Mouse (Mus musculus): Measurements from ENCODE around the gene Cap1.
"Not testable (repeated sequence)": the region's sequence is repeated elsewhere in the genome, so short reads cannot be mapped to it uniquely, and the experiment has no call there.

Gene Cap1

DNA sequence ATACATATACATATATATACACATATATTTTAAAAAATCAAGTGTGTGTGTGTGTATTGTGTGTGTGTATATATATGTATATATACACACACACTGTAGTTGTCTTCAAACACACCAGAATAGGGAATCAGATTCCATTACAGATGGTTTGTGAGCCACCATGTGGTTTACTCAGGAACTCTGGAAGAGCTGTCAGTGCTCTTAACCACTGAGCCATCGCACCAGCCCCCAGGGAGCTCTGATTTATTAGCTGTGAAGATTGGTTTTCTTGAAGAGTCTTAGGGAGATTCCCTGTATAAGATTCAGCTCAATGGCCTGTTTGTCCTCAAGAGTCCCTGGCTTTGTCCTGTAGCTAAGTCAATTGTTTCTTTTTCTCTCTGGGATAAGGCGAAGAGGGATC, 47.9 kb downstream of the Cap1 start:
- DNase-seq (ENCODE audit: low spot score in 2 of 2), result no peak

DNA sequence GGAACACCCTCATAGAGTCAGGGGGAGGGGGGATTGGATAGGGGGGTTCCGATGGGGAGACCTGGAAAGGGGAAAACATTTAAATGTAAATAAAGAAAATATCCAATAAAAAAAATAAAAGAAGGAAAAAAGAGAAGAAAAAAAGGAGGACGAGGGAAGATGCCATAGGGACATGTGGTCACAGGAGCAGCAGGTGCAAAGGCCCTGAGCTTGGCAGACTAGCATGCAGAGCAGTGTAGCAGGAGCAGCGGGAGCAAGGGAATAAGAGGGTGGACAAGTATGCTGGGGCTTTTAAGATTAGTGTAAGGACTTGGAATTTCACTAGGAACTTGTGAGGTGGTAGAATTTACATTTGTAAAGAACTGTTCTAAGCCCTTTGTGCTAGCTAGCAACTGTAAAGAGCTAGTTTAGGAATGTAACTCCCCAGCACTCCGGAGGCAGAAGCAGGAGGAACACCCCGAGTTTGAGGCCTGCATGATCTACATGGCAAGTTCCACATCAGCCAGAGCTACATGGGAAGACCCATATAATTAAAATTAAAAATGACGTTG, 48.6 kb downstream of the Cap1 start:
- no peak for DNase-seq (ENCODE audit: low spot score in 2 of 2)

DNA sequence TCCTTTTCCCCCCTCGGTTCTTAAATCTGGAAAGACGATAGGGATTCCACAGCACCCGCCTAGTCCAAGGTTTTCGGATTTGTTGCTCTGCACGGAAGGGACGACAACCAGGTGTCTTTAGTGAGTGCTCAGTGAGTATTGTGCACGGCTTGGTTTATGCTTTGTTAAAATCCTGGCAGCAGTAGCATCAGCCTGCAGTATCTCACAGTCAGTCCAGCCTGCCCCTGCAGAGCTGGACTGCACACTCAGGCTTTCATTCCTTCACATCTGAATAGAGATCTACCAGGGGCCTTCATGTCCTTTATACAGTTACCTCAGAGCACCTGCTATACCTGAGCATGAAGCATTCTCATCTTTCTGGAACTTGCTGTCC, 49.5 kb downstream of the Cap1 start:
- no peak for DNase-seq (ENCODE audit: low spot score in 2 of 2)

DNA sequence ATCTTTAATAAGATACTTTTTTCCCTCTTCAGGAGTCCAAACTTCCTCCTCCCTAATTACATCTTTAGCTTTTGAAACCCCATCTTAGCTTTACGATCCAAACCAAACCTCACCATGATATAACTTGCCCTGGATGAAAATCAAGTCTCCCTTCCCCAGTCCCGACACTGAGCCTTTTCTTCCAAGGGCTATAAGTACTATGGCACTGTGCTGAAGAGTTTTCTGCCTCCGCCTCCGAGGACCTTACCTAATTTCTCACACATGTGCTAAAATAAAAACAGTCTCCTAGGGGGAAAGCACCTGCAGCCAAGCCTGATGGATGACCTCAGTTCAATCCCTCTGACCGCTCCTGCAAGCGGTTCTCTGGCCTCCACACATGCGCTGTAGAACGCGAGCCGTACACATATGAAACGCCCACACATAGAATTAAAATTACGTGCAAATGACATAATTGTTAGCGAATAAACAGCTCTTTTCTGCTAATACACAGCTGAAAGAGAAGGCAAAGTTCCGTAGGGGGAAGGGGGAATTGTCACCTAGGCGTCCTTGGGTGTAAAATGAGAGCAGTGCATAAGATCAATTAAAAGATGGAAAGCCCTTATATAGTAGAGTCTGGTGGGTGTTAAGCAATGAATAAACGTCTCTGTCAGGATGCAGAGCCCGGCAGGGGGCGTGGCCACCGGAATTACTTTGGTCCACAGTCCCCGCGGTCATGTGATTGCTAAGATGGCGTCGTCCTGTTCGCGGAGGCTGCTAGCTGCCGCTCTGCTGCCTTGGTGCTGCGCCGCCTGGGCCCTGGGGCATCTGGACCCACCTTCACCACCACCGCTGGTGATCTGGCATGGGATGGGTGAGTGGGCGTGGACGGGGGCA, 50.1 kb downstream of the Cap1 start, which contains the start of gene Ppt1:
Gene Ppt1, plus strand, starts transcription at position 713 of the 873 bp plus-strand sequence.
- peak; percentile 96 to 97 for DNase-seq (ENCODE audit: low spot score in 2 of 2)

DNA sequence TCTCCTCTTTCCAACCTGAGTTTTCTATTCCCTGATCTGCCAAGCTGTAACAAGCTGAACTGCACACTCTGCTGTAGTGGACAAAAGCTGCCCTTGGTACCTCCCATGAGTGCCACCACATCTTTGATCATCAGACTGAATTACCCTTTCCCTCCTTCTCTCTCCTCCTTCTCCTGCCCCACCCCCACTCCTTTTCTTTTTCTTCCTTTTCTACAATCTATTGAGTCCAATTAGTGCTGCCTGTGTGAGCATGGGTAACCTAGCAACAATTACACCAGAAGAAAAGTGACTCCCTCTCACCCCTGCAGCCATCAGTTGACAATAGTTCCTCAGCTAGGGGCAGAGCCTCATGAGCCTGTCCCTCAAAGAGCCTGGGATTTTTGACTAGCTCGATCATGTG, 54.0 kb downstream of the Cap1 start:
- DNase-seq (ENCODE audit: low spot score in 2 of 2), result no peak

DNA sequence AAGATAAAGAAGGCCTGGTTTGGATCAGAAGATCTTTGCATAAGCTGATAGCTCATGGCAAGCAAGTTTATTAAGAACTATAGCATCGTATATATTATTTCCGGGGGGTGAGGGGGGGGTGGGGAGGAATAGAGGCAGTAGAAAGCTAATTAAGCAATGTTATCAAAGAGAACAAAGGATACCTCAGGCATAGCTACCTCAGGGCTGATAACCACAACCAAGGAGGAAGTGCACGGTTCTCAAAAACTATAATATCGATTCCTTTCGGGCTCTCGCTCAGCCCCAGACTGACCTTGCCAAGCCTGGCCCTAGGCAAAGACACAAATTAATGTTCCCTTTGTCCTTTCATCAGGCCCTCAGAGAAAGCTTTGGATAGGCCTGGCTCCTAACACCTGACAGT, 56.5 kb downstream of the Cap1 start:
- DNase-seq (ENCODE audit: low spot score in 2 of 2), result no peak

DNA sequence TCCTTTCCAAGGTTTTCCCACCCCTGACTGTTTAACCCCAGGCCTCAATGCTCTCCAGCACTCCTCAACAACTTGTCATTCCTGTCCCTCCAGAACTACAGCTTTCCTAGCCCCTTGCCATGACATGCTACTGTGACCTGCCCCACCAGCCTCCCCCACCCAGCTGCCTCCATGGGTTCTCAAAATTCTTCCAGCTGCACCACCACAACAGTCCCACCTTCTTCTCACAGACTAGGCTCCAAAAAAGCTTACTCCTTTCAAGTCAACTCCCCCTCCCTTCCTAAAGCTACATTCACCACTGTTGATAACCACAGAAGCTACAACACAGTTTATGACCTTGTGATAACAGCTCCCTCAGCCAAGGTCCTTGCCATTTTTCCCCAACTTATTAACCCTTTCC, 58.2 kb downstream of the Cap1 start:
- no peak for DNase-seq (ENCODE audit: low spot score in 2 of 2)

DNA sequence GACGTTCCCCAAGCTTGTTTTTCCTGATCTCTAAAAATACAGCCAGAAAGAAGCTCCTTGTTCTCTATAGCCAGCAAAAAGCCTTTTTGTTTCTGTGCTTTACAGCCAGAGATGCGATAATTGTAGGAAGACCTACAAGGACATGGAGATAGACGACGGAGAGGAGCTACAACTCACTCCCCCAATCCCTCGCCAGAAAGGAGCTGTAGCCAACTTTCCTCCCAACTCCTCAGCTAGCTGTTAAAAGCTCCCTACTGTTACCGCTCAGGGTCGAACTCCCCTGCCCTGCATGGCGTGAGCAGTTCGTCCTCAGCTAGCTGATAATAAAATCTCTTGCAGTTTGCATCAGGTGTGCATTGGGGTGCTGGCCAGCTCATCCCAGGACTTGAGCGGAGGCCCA, 64.9 kb downstream of the Cap1 start:
- DNase-seq (ENCODE audit: low spot score in 2 of 2), result not testable (repeated sequence)

DNA sequence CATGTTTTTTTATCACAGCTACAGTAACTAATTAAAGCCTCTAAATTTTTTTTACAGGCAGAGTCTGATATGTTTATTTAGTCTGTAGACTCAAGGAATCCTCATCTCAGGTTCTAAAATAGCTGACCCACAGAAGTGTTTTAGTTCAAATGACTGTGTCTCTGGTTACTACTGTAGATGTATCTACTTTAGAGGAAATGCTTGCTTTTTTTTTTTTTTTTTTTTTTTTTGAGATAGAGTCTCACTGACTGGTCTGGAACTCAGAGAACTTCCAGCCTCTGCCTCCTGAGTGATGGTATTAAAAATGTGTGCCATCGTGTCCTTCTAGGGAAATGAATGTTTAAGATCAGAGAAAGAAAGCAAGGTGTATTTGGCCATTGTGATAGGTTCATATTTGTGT, 69.7 kb downstream of the Cap1 start:
- DNase-seq (ENCODE audit: low spot score in 2 of 2), result no peak

DNA sequence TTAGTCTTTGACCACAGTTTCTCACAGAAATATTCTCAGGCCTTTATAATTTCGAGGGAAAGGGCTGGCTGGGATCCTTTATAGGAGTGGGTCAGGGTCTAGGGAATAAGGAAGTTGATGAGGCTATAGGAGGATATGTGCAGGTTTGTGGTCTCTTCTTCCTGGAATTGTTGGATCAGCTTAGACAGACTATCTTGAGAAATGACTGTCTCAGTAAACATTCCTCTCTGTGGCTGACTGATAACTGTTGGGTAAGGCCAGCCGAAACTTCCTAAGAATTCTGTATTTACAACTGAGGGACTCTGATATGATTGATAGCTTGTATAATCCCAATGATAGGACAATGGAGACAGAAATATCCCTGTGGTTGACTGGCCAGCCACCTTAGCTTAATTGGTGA, 74.0 kb downstream of the Cap1 start:
- DNase-seq (ENCODE audit: low spot score in 2 of 2), result no peak

DNA sequence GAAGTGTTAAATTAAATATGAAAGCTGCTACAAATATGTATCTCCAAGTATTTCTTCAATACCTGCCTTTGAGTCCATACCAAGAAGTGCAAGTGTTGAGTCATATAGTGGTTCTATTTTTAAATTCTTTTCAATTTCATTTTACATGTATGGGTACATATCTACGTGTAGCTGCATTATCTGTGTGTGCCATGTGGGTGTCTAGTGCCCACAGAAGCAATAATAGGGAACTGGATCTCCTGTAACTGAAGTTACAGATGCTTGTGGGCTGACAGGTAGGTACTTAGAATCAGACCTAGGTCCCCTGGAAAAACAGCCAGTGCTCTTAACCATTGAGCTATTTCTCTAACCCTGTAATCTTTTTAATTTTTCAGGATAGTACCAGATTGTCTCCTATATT, 74.7 kb downstream of the Cap1 start:
- no peak for DNase-seq (ENCODE audit: low spot score in 2 of 2)
